In the genomic region with DNA sequence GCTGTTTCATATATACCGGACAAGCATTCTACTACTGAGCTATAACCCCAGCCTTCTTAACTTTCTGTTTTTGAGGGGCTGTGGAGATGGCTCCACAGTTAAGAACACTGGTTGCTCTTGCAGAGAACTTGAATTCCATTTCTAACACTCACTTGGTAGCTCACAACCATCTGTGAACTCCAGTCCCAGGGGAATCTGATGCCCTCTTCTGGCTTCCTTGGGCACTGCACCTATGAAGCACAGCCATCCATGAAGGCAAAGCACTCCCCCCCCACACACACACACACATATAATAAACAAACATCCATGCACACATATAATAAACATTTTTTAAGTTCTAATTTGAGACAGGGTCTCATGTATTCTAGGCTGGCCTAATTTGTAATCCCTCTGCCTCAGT, we compare ENCODE assay signal across 9 mouse cellular contexts. TPM values are rescaled to one million over a fixed set of nuclear protein-coding genes. Genes with fewer than 3 reads are reported as not detected.
DNase-seq lines count a peak whose midpoint lies in the region; ATAC-seq and TF ChIP-seq lines count a peak whose summit lies in the region.
"Had no signal": no experiment of that assay in that cellular context is flagged by ENCODE, and none has a peak within 500 bp of the region (broad histone marks: within the 10 kb centered on the region; RNA-seq: fewer than 3 reads in every experiment).

No protein-coding gene starts in this region.

- TF ChIP-seq EP300 in stomach, postnatal 0 days (optimal IDR thresholded peaks at IDR 0.05): no peak

- DNase-seq in heart, adult 18-20 months: peak; percentile 54 to 79
- DNase-seq in 416B (ENCODE audit: low read depth) (peak; percentile 77), ZHBTc4 (ENCODE audit: low read depth, low spot score) (peak; percentile 75)
- peak in 1 of 2 experiments; percentile 79 for DNase-seq in layer of hippocampus, adult 2 months (ENCODE audit: low spot score in 2 of 2)
- peak; percentile 74 for DNase-seq in stomach, postnatal 0 days (ENCODE audit: low spot score)

- no peak overlapping the region for H3K27ac ChIP-seq in heart, embryonic 11.5 days (ENCODE audit: low read depth, low read length)
- no peak overlapping the region for H3K27ac ChIP-seq in embryonic fibroblast, embryonic 13.5 days (ENCODE audit: insufficient read depth, low read length)
- H3K27ac ChIP-seq in layer of hippocampus, adult 2 months: no peak overlapping the region
- no peak overlapping the region for H3K27ac ChIP-seq in stomach, postnatal 0 days (replicated peaks)
- H3K27ac ChIP-seq: limb, embryonic 15.5 days had no signal

- WGBS in heart, embryonic 11.5 days (ENCODE audit: insufficient replicate concordance): 75% methylated on average over 1 of the region's 1 CpGs
- 76% methylated on average over 1 of the region's 1 CpGs for WGBS in stomach, postnatal 0 days

- no peaks in the 10 kb centered on the region for H3K9me3 ChIP-seq in heart, embryonic 11.5 days (replicated peaks; ENCODE audit: control insufficient read depth, low read length)
- no peaks in the 10 kb centered on the region for H3K9me3 ChIP-seq in stomach, postnatal 0 days (ENCODE audit: control insufficient read depth, low read length)
- H3K9me3 ChIP-seq: limb, embryonic 15.5 days had no signal

- H3K4me3 ChIP-seq in heart, embryonic 11.5 days (ENCODE audit: low read depth, low read length): no peak overlapping the region
- H3K4me3 ChIP-seq in embryonic fibroblast, embryonic 13.5 days (ENCODE audit: insufficient read depth, low read length): no peak overlapping the region
- H3K4me3 ChIP-seq in layer of hippocampus, adult 2 months: no peak overlapping the region
- H3K4me3 ChIP-seq in stomach, postnatal 0 days (ENCODE audit: low read depth, low read length): no peak overlapping the region
- H3K4me3 ChIP-seq: limb, embryonic 15.5 days had no signal

- H3K4me2 ChIP-seq in heart, embryonic 11.5 days: no peak overlapping the region
- no peak overlapping the region for H3K4me2 ChIP-seq in stomach, postnatal 0 days (replicated peaks; ENCODE audit: low read depth)
- H3K4me2 ChIP-seq: limb, embryonic 15.5 days had no signal

- no peak for ATAC-seq in heart, embryonic 11.5 days (replicated peaks; ENCODE audit: insufficient number of reproducible peaks, low FRiP score, low TSS enrichment)
- ATAC-seq in megakaryocyte-erythroid progenitor cell, adult 5-6 weeks (replicated peaks; ENCODE audit: low FRiP score, low TSS enrichment, poor library complexity, severe bottlenecking): peak; percentile 80
- no peak for ATAC-seq in stomach, postnatal 0 days (ENCODE audit: low FRiP score, low TSS enrichment)

- TF ChIP-seq POLR2A in embryonic fibroblast, embryonic 13.5 days (IDR thresholded peaks at IDR 0.05; ENCODE audit: low read depth, low read length): no peak

- H3K27me3 ChIP-seq in heart, embryonic 11.5 days (ENCODE audit: control insufficient read depth, insufficient read depth, low read length): no peaks in the 10 kb centered on the region
- no peaks in the 10 kb centered on the region for H3K27me3 ChIP-seq in stomach, postnatal 0 days (ENCODE audit: control insufficient read depth, insufficient read depth, low read length)
- H3K27me3 ChIP-seq: limb, embryonic 15.5 days had no signal

- no peak overlapping the region for H3K9ac ChIP-seq in heart, embryonic 11.5 days (ENCODE audit: low read depth, low read length)
- H3K9ac ChIP-seq in stomach, postnatal 0 days (ENCODE audit: low read length): no peak overlapping the region
- H3K9ac ChIP-seq: limb, embryonic 15.5 days had no signal

- no peaks in the 10 kb centered on the region for H3K36me3 ChIP-seq in heart, embryonic 11.5 days (ENCODE audit: control insufficient read depth, insufficient read depth, low read length)
- no peaks in the 10 kb centered on the region for H3K36me3 ChIP-seq in stomach, postnatal 0 days (ENCODE audit: control insufficient read depth, insufficient read depth, low read length)
- H3K36me3 ChIP-seq: limb, embryonic 15.5 days had no signal

- peak; percentile 21; the same call in 1 of the 2 replicates for TF ChIP-seq CTCF in embryonic fibroblast, embryonic 13.5 days (IDR thresholded peaks at IDR 0.05; ENCODE audit: borderline replicate concordance, insufficient read depth, low read length)
- TF ChIP-seq CTCF in layer of hippocampus, adult 2 months (conservative IDR thresholded peaks at IDR 0.05): peak; percentile 84
- TF ChIP-seq CTCF in stomach, postnatal 0 days (IDR thresholded peaks at IDR 0.05; ENCODE audit: low read depth): peak; percentile 81

- H3K4me1 ChIP-seq in heart, embryonic 11.5 days (ENCODE audit: control insufficient read depth, insufficient read depth, low read length): no peaks in the 10 kb centered on the region
- H3K4me1 ChIP-seq in embryonic fibroblast, embryonic 13.5 days (ENCODE audit: control insufficient read depth, insufficient read depth, low read length): no peaks in the 10 kb centered on the region
- no peaks in the 10 kb centered on the region for H3K4me1 ChIP-seq in stomach, postnatal 0 days (replicated peaks; ENCODE audit: control insufficient read depth, insufficient read depth)

RNA-seq across cellular contexts. Expression of gene Dexi, which starts 20.0 kb away (rescaled TPM):
- 10 to 100 TPM; 29.7 to 33.3 TPM for total RNA-seq in heart, adult 18-20 months (2021)
- 14.3 and 16.3 TPM in 2 replicates for polyA plus RNA-seq in heart, embryonic 11.5 days (2014; fragmentation: Nextera tagmentation; extraction: Ambion mirVana)
- polyA plus RNA-seq in embryonic fibroblast, embryonic 13.5 days (2011; ENCODE audit: insufficient read length, low read depth, missing spikeins): 13.3 and 17.1 TPM in 2 replicates
- total RNA-seq in layer of hippocampus, adult 2 months (2021): 10 to 100 TPM; 61.8 to 63.1 TPM
- 12.5 and 13.2 TPM in 2 replicates for total RNA-seq in megakaryocyte-erythroid progenitor cell, adult 5-6 weeks (2014; fragmentation: Nextera tagmentation)
- total RNA-seq in megakaryocyte-erythroid progenitor cell, adult 5-6 weeks (2017): 1.8 and 3.2 TPM in 2 replicates
- 23.5 and 24.3 TPM in 2 replicates for polyA plus RNA-seq in stomach, postnatal 0 days (2015; fragmentation: Nextera tagmentation; extraction: Ambion mirVana)

RNA-seq across cellular contexts. Expression of gene Clec16a, which starts 22.3 kb away (rescaled TPM):
- 10 to 100 TPM; 54.5 to 57.2 TPM for total RNA-seq in heart, adult 18-20 months (2021)
- polyA plus RNA-seq in heart, embryonic 11.5 days (2014; fragmentation: Nextera tagmentation; extraction: Ambion mirVana): 28.8 and 39.1 TPM in 2 replicates
- polyA plus RNA-seq in embryonic fibroblast, embryonic 13.5 days (2011; ENCODE audit: insufficient read length, low read depth, missing spikeins): 16.1 and 23.0 TPM in 2 replicates
- total RNA-seq in layer of hippocampus, adult 2 months (2021): 100 to 1,000 TPM in 1 of 2 experiments, 10 to 100 TPM in 1; 98.8 to 105 TPM
- total RNA-seq in megakaryocyte-erythroid progenitor cell, adult 5-6 weeks (2014; fragmentation: Nextera tagmentation): 13.2 and 20.9 TPM in 2 replicates
- 6.3 and 13.6 TPM in 2 replicates for total RNA-seq in megakaryocyte-erythroid progenitor cell, adult 5-6 weeks (2017)
- polyA plus RNA-seq in stomach, postnatal 0 days (2015; fragmentation: Nextera tagmentation; extraction: Ambion mirVana): 28.1 and 28.8 TPM in 2 replicates

RNA-seq across cellular contexts. Expression of gene Ciita, which starts 43.0 kb away (rescaled TPM):
- total RNA-seq in heart, adult 18-20 months (2021): 1 to 10 TPM; 1.3 to 3.9 TPM
- polyA plus RNA-seq in heart, embryonic 11.5 days (2014; fragmentation: Nextera tagmentation; extraction: Ambion mirVana): 0.19 and 0.35 TPM in 2 replicates
- not detected in 2 replicates for polyA plus RNA-seq in embryonic fibroblast, embryonic 13.5 days (2011; ENCODE audit: insufficient read length, low read depth, missing spikeins)
- under 1 TPM in 1 of 2 experiments, not detected in 1; 0.27 TPM for total RNA-seq in layer of hippocampus, adult 2 months (2021)
- 1.8 TPM in 1 of 2 replicates, not detected in the other for total RNA-seq in megakaryocyte-erythroid progenitor cell, adult 5-6 weeks (2014; fragmentation: Nextera tagmentation)
- 0.70 and 1.3 TPM in 2 replicates for total RNA-seq in megakaryocyte-erythroid progenitor cell, adult 5-6 weeks (2017)
- polyA plus RNA-seq in stomach, postnatal 0 days (2015; fragmentation: Nextera tagmentation; extraction: Ambion mirVana): 0.16 and 0.18 TPM in 2 replicates

Comparison
In these comparisons a context has a peak if more than half of its experiments do, and no peak if none do; other contexts are left out.
1. CTCF ChIP-seq: peak in every context shown above with its lines; median percentile 84 in layer of hippocampus, adult 2 months; 81 in stomach, postnatal 0 days; 21 in embryonic fibroblast, embryonic 13.5 days.